Mouse (Mus musculus) T-helper 1 cell (primary cell): Measurements from ENCODE around the gene Slfn14.
"Not testable (repeated sequence)": the region's sequence is repeated elsewhere in the genome, so short reads cannot be mapped to it uniquely, and the experiment has no call there.

Source experiments
- in situ Hi-C: fragments of 300-600 bp; cut with MboI, MseI; formaldehyde crosslinking; loops from one replicate; pipeline ENCODE4 v1.15.1; 2025; ENCODE audit warnings: high pct_unique_total_duplicates

Gene Slfn14

DNA sequence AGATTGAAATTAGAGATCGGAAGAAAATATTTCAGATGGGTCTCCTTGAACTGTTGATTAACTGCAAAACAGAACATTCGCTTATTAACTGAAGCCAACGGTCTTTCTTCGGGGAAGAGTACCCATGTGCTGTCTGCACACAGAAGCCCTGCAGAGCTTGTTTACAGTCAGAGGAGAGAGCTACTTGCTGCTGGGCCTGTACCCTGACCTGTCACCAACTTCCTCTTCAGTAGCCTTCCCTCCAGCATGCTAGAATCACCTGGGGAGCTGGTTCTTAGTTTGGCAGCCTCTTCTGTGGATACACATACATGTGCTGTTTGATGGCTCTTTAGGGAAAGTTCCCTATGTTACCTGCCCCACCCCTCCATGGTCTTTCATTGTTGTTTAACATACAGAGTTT is 899 bp downstream of the Slfn14 start:
- in situ Hi-C loops: no loop called here

DNA sequence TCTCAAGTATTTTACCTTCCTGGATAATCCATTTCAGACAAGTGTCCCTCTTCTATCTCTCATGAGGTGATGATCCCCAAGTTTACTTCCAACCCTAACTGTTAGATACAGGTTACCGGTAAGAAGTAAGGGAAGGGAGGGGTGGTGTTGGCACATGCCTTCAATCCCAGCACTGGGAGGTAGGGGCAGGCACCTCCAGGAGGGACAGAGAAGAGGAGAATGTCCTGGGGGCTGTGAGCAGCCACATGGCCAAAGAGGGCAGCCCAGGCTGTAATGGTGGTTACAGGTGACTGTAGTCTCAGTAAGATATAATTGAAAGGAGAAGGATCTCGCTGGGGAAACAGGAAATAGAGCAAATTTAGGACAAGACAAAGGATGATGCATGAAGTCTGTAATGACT is 4.4 kb downstream of the Slfn14 start:
- in situ Hi-C loops: no loop called here

GRCm38 (mm10) chr11:83279691-83280090 is 6.8 kb downstream of the Slfn14 start:
- in situ Hi-C loops: no loop called here

DNA sequence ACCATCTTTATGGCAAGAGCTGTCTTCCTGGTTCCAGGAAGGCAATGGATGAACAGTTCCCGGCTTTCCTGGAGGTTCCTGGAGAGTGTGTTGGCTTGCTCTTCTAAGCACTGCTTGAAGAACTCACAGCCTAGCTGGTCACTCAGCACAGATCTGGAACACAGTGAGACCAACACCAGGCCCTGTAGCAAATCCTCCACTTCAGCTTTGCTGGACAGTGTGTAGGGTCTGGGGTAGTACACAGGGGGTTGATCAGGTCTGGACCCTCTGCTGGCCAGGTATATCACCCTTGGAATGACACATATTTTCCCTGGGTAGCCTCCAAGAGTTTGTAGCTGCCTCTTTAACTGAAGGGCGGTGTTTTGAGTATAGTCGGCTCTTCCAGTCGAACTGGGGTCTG is 7.5 kb downstream of the Slfn14 start:
- in situ Hi-C loops: no loop called here

DNA sequence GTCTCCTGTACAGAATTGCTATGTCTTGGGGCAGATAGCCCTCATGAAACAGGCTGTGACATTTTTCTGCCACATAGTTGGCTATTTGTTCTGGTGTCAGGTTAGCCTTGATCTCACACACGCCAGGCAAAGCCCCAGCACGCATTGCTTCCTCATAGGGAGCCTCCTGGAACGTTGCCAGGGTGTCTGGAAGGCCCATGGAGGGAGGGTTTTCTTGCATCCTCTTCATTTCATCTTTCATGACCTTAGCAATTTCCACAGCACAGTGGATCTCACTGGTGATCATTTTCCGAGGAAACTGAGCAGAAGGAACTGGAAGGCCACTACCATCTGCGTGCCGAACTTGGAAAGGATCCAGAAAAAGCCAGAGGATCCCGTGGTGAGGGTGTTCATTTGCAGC is 10.3 kb downstream of the Slfn14 start:
- in situ Hi-C loops: no loop called here

DNA sequence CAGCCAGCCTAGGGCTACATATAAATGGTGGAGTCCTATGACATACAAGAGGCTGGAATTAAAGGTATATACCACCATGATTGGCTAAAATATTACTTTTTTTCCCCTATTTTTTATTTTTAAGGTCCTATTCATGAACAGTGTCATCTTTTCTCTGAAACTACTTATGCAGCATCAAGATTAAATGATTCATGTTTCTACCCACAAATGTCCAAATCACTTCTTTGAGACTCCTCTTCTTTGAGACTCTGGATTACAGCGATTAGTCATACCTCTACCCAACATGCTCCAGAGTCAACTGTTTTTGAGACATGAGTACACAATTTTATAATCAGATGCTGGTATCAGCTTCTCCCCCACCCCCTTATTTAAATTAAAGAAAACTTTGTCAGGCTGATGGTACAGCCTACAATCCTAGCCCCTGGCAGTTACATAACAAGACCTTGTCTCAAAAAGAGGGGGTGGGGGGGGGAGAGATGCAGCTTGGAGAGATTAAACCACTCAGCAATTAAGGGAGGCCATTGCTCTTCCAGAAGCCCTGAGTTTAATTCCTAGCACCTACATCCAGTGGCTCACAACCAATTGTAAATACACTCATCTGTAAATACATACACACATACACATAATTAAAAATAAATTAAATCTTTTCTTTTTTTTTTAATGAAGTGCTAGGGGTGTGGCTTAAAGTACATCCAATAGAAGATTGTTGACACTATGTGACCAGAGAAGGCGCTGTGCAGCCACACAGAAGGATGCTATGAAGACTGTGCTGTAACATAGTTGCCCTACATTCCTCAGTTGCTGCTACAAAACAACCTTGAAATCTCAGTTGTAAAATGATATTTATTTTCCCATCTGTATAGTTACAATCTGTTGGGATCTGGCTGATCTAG is 14.3 kb downstream of the Slfn14 start:
- in situ Hi-C loops: no loop called here

DNA sequence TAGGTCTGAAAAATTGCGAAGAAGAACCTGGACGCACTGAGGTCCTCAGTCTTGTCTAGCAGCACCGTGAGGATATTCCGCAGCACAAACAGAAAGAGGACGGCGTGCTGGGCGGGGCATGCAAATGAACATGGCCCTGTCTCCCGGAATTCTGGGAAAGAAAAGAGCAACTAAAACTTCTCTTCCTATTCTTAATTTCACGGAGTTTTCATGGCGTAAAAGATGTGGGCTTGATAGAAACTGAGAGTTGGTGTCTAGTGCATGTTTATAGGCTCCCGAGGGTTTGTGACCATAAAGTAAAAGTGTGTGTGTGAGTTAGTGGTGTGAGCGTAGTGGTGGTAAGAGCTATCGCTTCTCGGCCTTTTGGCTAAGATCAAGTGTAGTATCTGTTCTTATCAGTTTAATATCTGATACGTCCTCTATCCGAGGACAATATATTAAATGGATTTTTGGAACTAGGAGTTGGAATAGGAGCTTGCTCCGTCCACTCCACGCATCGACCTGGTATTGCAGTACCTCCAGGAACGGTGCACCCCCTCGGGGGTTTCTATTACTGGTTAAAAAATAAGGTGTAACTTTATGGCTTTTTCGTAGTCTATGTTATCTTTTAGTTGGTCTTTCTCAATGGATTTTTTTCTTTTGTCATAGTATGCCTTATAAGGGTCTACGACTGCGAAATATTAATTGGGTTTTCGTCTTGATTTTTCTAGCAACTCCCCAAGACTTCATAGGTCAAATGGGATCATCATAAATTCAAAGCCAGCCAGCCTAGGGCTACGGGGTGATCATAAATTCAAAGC is 15.2 kb downstream of the Slfn14 start:
- in situ Hi-C loops: no loop called here

DNA sequence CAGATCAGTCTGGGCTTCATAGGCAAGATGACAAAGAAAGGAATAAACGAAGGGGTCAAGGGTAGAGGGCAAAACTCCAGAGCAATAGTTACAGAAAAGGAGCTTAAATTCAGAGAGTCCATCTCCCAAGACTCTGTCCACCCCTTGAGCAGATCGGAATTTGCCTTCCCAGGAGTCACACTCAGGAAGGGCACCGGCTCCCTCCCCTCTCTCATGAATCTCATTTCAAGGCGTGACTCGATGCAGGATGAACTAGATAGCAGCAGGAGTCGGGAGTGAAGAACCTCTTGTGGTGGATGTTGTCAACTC is 15.7 kb downstream of the Slfn14 start:
- in situ Hi-C loops: no loop called here

- in situ Hi-C loops: no loop called here
These were observed 23.4 kb downstream of the Slfn14 start for GRCm38 (mm10) chr11:83263146-83263545.

DNA sequence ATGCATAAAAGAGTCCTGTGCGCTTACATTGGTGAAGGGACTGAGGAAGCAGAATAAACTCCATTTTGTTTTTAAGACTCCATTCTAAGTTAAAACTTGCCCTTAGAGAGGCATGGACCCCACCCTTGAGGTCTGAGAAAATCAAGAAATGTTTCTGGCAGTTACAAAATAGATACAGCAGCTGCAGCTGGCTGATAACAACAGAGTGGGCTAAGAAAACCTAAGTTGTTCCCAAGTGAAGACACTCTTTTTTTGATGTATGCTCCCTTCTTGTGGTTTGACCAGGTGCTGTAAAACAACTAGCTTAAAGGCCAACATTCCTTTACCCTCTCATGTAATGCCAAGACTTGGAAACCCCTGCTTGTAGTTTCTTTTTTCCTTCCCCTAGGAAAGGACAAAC is 23.9 kb downstream of the Slfn14 start:
- in situ Hi-C loops: no loop called here

DNA sequence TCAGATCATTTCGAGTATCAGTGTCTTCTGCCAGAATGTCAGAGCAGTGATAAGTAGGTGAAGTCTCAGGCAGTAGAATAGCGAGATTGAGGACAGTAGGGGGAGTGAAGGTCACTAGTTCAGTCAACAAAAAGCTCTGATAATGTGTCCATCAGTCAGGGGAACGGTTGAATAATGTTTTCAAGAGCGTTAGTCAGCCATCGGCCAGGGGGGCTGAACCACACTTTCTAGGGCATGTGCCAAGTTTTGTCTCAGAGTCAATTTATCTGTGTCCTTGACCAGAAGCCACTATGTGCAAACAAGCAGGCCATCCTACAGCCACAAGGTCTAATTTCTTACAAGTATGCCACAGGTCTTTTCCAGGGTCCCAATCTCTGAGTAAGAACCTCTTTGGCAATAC is 29.3 kb downstream of the Slfn14 start:
- in situ Hi-C loops: not testable (repeated sequence)

DNA sequence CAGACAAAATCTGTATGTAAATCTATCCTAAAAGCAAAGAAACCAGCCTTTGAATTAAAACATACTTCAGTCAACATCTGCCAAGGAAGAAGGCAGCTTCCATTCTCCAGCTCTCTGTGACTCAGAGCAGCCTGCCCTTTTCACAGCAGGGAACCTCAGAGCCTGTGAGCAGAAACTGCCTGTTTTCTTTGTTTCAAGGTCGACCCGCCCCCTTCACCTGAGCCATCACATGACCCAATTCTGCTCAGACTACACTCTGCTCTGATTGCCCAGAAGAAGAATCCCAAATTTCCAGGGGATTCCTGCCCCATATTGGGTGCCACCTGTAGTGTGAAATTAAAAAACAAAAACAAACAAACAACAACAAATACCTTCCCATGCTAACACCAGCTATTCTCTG is 46.7 kb downstream of the Slfn14 start:
- in situ Hi-C loops: no loop called here

DNA sequence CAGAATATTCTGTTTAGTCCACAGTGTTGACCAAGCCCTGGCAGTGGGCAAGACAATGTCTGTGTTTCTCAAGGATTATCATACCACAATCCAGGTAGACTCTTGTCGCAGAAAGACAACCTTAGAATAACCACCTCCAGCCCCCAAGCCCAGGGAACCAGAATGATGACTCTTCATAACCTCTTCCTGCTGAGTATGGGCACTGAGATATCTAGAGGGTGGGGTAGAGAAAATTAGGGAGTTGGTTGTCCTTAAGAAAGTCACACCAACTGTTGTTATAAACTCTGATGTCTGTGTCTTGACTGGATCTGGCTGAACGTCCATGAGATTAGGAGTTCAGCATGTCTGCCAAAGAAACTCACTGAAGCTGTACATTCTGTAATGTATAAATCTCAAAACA is 48.1 kb downstream of the Slfn14 start:
- in situ Hi-C loops: no loop called here

DNA sequence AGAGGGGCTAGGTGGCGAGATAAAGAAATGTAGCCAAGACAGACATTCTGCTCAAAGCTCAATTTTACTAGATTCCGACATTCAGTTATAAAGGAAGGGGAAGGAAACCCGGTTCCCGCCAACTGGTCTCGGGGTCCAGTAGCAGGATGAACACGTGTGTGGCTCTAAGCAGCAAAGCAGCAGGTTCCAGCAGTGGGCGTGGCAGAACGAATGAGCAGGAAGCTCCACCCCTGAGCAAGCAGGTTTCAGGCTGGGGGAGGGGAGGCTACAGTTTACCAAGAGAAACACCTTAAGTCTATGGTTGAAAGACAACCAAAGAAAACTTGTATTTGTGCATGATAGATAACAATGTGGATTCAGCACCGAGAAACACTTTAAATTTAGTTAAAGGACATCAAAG is 49.1 kb downstream of the Slfn14 start:
- in situ Hi-C loops: not testable (repeated sequence)

GRCm38 (mm10) chr11:83233621-83234020 is 52.9 kb downstream of the Slfn14 start:
- in situ Hi-C loops: not testable (repeated sequence)

DNA sequence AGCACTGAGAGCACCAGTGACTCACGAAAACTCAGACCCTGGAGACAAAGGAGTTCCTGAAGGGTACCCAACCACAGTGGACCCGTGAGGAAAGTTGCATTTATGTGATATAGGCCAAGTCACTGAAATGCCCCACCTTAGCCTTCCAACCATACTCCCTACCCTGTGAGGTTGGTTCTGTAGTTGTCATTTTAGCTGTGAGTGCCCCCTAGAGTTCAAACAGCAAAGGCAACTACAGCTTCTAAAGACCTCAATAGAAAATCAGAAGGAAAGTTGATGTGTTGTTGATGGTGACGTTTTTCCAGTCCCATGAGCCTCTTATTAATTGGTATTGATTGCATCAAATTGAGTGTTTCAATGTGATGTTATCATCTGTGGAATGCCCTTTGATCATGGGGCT is 55.6 kb downstream of the Slfn14 start:
- in situ Hi-C loops: no loop called here

DNA sequence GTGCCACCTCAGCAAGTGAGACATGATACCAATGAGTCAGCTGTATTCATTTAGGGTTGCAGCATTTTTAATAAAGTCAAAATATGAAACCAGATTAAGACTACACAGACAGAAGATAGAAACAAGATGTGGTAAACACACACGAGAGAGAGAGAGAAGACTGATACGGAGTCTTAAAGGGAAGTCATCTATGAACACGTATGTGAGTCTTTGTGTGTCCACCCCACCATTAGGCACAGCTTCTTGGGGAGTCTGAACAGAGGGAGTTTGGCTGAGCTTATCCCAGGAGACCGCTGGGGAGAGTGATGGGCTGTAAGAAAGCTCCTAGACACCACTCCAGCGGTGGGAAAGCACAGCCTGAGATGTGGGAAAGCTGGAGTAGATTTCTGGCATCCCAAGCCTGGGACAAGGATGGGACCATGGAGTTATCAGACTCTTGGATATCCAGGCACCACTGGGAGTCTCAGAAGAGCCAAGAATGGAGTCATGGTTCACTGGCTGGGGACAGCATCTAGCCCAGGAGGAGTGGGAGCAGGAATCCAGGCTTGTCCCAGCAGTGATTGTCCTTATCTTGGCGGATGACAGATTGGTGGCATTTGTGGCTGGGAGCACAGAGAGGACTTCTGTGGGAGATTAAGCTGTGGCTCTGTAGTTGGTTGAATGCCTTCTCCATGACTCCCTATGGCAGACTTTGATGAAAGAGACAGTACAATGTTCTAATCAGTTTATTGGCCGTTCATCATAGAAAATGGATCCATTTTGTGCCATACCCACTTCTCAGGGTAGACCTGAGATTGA is 58.4 kb downstream of the Slfn14 start:
- in situ Hi-C loops: no loop called here

DNA sequence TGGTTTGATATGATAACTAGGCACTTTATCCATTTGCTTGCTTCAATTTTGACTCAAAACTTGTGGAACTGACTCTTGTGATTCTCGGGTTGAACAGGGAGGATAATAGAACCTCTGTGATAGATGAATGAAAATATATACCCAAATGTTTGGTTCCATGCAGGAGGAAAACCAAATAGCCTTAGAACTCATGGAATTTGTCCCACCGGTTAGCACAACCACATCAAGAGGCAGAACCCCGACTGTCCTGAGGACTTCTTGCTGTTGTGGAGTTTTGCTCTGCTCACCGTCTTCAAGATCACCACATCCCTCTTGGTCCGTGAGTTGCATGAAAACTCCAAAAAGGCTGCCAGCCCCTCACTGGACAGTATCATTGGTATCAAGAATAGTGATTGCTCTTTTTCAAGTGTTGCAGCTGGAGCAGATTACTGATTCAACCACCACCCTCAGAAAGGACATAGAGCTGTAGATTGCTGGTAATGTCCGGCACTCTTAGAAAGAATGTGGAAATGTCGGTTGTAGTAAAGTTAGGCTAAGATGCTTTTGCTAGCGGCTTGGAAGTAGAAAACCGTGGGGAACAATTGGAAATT is 61.1 kb downstream of the Slfn14 start:
- in situ Hi-C loops: no loop called here
